Mouse (Mus musculus) testis, adult 2 months (tissue): ENCODE results near the gene Syn3.

ENCODE experiments used
- CTCF ChIP-seq: fragments of 200-500 bp; IDR thresholded peaks from 2 replicates; pipeline ENCODE4 v1.5.1; 2012; ENCODE audit warnings: low read depth, mild to moderate bottlenecking, inconsistent platforms, low read length, moderate library complexity; ENCODE audit not compliant: control insufficient read depth, insufficient read depth, insufficient replicate concordance
- POLR2A ChIP-seq: fragments of 200-500 bp; IDR thresholded peaks from 2 replicates; pipeline ENCODE4 v1.6.1; 2012; ENCODE audit warnings: low read depth, mild to moderate bottlenecking, inconsistent platforms, low read length, moderate library complexity; ENCODE audit not compliant: control insufficient read depth

- TF ChIP-seq CTCF (no peak), POLR2A (no peak)
These were observed 330.6 kb downstream of the Syn3 start for GRCm38 (mm10) chr10:86168084-86168483.
